Mouse (Mus musculus) heart, adult 2 months (tissue): ENCODE data around the gene Gm7030.
"Not testable (repeated sequence)": the region's sequence is repeated elsewhere in the genome, so short reads cannot be mapped to it uniquely, and the experiment has no call there.

Experiments
- CTCF ChIP-seq: fragments of 200-600 bp; IDR thresholded peaks from 2 replicates; pipeline ENCODE4 v1.8.1; 2022; ENCODE audit warnings: antibody characterized with exemption, mild to moderate bottlenecking, moderate library complexity
- EP300 ChIP-seq: fragments of 200-500 bp; IDR thresholded peaks from 2 replicates; pipeline ENCODE4 v1.6.1; 2011; ENCODE audit warnings: low read depth, low read length, control low read depth; ENCODE audit not compliant: insufficient read depth

GRCm38 (mm10) chr17:36169094-36169493 is 39.9 kb upstream of the Gm7030 start:
- not testable (repeated sequence) for TF ChIP-seq CTCF, EP300
